Mouse (Mus musculus): Measurements from ENCODE around the gene Zbtb45.

GRCm38 (mm10) chr7:13042511-13042910 is 32.7 kb upstream of the Zbtb45 start:
- TF ChIP-seq GATA1 (IDR thresholded peaks at IDR 0.05; ENCODE audit: low read length) (no peak), TAL1 (IDR thresholded peaks at IDR 0.05; ENCODE audit: low read length) (no peak)
